Mouse (Mus musculus) cerebellum, adult 2 months (tissue): ENCODE results near the gene Syne2. TPM values are rescaled to one million over a fixed set of nuclear protein-coding genes. Genes with fewer than 3 reads are reported as not detected.
"Not testable (repeated sequence)": the region's sequence is repeated elsewhere in the genome, so short reads cannot be mapped to it uniquely, and the experiment has no call there.

ENCODE experiments used
- DNase-seq, 2 experiments: peaks; one replicate each; pipeline ENCODE4 v3.0.0; 2021
- H3K27ac ChIP-seq: fragments of 200-500 bp; 2 replicates; pipeline ENCODE4 v1.5.1; 2012; ENCODE audit warnings: low read length, control low read depth, inconsistent platforms; ENCODE audit not compliant: insufficient read depth
- H3K27me3 ChIP-seq: fragments of 200-500 bp; 2 replicates; pipeline ENCODE4 v1.6.1; 2012; ENCODE audit warnings: inconsistent platforms, mild to moderate bottlenecking, low read length, moderate library complexity; ENCODE audit not compliant: control insufficient read depth, insufficient read depth
- H3K4me1 ChIP-seq: fragments of 200-500 bp; 2 replicates; pipeline ENCODE4 v1.6.1; 2011; ENCODE audit warnings: low read length; ENCODE audit not compliant: control insufficient read depth, insufficient read depth
- H3K4me3 ChIP-seq: fragments of 200-500 bp; replicated peaks from 2 replicates; pipeline ENCODE3; 2011; ENCODE audit warnings: mild to moderate bottlenecking, low read depth, low read length, control low read depth; ENCODE audit not compliant: insufficient read depth
- CTCF ChIP-seq: fragments of 200-500 bp; IDR thresholded peaks from 2 replicates; pipeline ENCODE4 v1.5.1; 2011; ENCODE audit warnings: low read depth, mild to moderate bottlenecking, control low read depth, low read length, moderate library complexity, borderline replicate concordance; ENCODE audit not compliant: insufficient read depth
- POLR2A ChIP-seq: fragments of 200-500 bp; IDR thresholded peaks from 2 replicates; pipeline ENCODE4 v1.6.1; 2011; ENCODE audit warnings: low read length, control low read depth, borderline replicate concordance; ENCODE audit not compliant: insufficient read depth
- WGBS: fragments of 180-500 bp; shearing (Covaris S2); methylation state at CpG from one replicate; pipeline ENCODE4 v1.1.7; 2018; 5-methylcytosine and 5-hydroxymethylcytosine counted together
- polyA plus RNA-seq: library from polyadenylated mRNA; depleted of rRNA; stranded (reverse); fragments of >200 nt; gene quantifications from 2 replicates; pipeline ENCODE4 v1.2.3, GENCODE M21; 2012; rRNA removed

Gene Syne2
- 39.3 and 45.0 TPM in 2 replicates for polyA plus RNA-seq

GRCm38 (mm10) chr12:75817959-75818452 lies at the start of gene Syne2:
Syne2 (plus strand) TSS chr12:75818134.
- no peaks in the 10 kb centered on the region for H3K27me3 ChIP-seq
- 1% methylated on average over 52 of the region's 54 CpGs for WGBS
- no peaks in the 10 kb centered on the region for H3K4me1 ChIP-seq
- H3K4me3 ChIP-seq, result peak within 1 kb of the TSS; percentile 82
- TF ChIP-seq POLR2A (peak; percentile 44; the same call in 1 of the 2 replicates), CTCF (no peak)
- H3K27ac ChIP-seq, result no peak within 1 kb of the TSS
- peak; percentile 80 to 82 for DNase-seq

GRCm38 (mm10) chr12:75771410-75771809 lies 46.5 kb upstream of the Syne2 start:
- TF ChIP-seq CTCF (no peak), POLR2A (no peak)
- no peak for DNase-seq
- Histone ChIP-seq H3K4me3 (no peak overlapping the region), H3K4me1 (no peaks in the 10 kb centered on the region), H3K27me3 (no peaks in the 10 kb centered on the region), H3K27ac (no peak overlapping the region)
- 69% methylated on average over 3 of the region's 3 CpGs for WGBS

- WGBS, result 25% methylated on average over 3 of the region's 3 CpGs
- Histone ChIP-seq H3K27me3 (no peaks in the 10 kb centered on the region), H3K27ac (no peak overlapping the region), H3K4me3 (no peak overlapping the region), H3K4me1 (no peaks in the 10 kb centered on the region)
- peak; percentile 15 to 29 for DNase-seq
- TF ChIP-seq POLR2A (no peak), CTCF (peak; percentile 67; the same call in 1 of the 2 replicates)
These were observed 45.4 kb upstream of the Syne2 start for GRCm38 (mm10) chr12:75772424-75773034.

GRCm38 (mm10) chr12:75781445-75781844 lies 36.5 kb upstream of the Syne2 start:
- no peaks in the 10 kb centered on the region for H3K4me1 ChIP-seq
- H3K4me3 ChIP-seq, result no peak overlapping the region
- no peak overlapping the region for H3K27ac ChIP-seq
- DNase-seq, result no peak
- no peak for TF ChIP-seq CTCF
- TF ChIP-seq POLR2A, result no peak
- no peaks in the 10 kb centered on the region for H3K27me3 ChIP-seq

GRCm38 (mm10) chr12:75781995-75782394 lies 35.9 kb upstream of the Syne2 start:
- no peak for DNase-seq
- Histone ChIP-seq H3K27me3 (no peaks in the 10 kb centered on the region), H3K4me1 (no peaks in the 10 kb centered on the region), H3K4me3 (no peak overlapping the region), H3K27ac (no peak overlapping the region)
- TF ChIP-seq POLR2A (no peak), CTCF (no peak)
- WGBS, result 91% methylated on average over 7 of the region's 7 CpGs

- H3K27me3 ChIP-seq, result no peaks in the 10 kb centered on the region
- H3K27ac ChIP-seq, result no peak overlapping the region
- peaks cover 4% of the 10 kb centered on the region; the same call in 1 of the 2 replicates for H3K4me1 ChIP-seq
- DNase-seq, result no peak
- WGBS, result 89% methylated on average over 2 of the region's 2 CpGs
- no peak overlapping the region for H3K4me3 ChIP-seq
- TF ChIP-seq POLR2A (no peak), CTCF (no peak)
These were observed 33.6 kb upstream of the Syne2 start for GRCm38 (mm10) chr12:75784271-75784751.

- H3K27ac ChIP-seq, H3K4me1 ChIP-seq, H3K4me3 ChIP-seq, H3K27me3 ChIP-seq: not testable (repeated sequence)
- TF ChIP-seq CTCF, result peak; percentile 41; the same call in 1 of the 2 replicates
- WGBS, result 0% methylated on average over 2 of the region's 2 CpGs
- DNase-seq, result peak; percentile 28 to 55
These were observed 31.3 kb upstream of the Syne2 start for GRCm38 (mm10) chr12:75786681-75787080.

- WGBS, result 13% methylated on average over 4 of the region's 4 CpGs
- no peak for TF ChIP-seq CTCF
- TF ChIP-seq POLR2A, result no peak
- H3K4me1 ChIP-seq, result peaks cover 4% of the 10 kb centered on the region; the same call in 1 of the 2 replicates
- peak; percentile 78 to 92 for DNase-seq
- H3K27me3 ChIP-seq, result no peaks in the 10 kb centered on the region
- no peak overlapping the region for H3K27ac ChIP-seq
- no peak overlapping the region for H3K4me3 ChIP-seq
These were observed 28.5 kb upstream of the Syne2 start for GRCm38 (mm10) chr12:75789451-75789850.
